Mouse (Mus musculus): ENCODE results near the gene Tbx19. TPM values are rescaled to one million over a fixed set of nuclear protein-coding genes. Genes with fewer than 3 reads are reported as not detected.

The Tbx19 gene
- polyA plus RNA-seq, 1 experiment from 2014 or later = not detected

DNA sequence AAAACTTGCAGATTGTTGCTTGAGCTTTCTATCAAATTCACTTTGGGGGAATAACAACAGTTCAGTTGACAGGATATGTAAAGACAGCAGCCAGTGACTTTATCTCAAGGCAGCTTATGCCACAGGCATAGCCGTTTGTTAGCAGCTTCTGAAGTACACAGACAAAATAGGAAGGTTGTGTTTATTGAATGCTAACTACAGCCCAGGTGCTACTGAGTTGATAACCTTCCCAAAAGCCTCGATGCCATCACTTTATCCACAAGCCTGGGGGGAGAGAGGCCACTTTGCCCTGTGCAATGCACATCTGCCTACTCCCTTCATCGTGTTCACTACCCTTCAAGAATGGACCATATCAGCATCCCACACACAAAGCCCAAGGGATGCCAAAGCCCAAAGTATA lies 20.3 kb downstream of the Tbx19 start:
- Histone ChIP-seq H3K9ac (no peak overlapping the region), H3K27me3 (replicated peaks) (no peaks in the 10 kb centered on the region), H3K4me2 (no peak overlapping the region), H3K4me1 (no peaks in the 10 kb centered on the region), H3K4me3 (replicated peaks) (no peak overlapping the region), H3K9me3 (no peaks in the 10 kb centered on the region), H3K27ac (no peak overlapping the region), H3K36me3 (no peaks in the 10 kb centered on the region)
- ATAC-seq (ENCODE audit: insufficient read depth, low FRiP score, low read depth) = no peak
- WGBS = 55% methylated on average over 3 of the region's 3 CpGs

DNA sequence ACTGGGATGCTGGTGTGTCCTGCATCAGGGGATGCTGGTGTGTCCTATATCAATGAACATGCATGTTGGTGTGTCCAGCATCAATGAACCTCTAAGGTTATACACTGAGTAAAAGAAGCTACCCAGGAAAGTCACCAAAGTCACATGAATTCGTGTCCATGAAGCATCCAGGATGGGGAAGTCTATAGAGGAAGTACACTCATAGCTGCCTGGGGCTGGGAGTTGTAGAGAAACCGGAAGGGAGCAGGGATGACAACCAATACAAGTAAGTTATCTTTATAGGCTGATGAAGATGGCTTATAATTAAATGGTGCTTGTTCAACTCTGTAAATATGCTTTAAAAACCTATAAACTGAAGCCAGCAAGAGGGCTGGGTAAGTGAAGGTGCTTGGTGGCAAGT lies 26.7 kb downstream of the Tbx19 start:
- no peak for ATAC-seq (ENCODE audit: insufficient read depth, low FRiP score, low read depth)
- H3K4me1 ChIP-seq = no peaks in the 10 kb centered on the region
- 70% methylated on average over 2 of the region's 2 CpGs for WGBS

GRCm38 (mm10) chr1:165133279-165133678 lies 27.3 kb downstream of the Tbx19 start:
- Histone ChIP-seq H3K4me3 (replicated peaks) (no peak overlapping the region), H3K27ac (no peak overlapping the region), H3K9me3 (no peaks in the 10 kb centered on the region), H3K4me2 (no peak overlapping the region), H3K36me3 (no peaks in the 10 kb centered on the region), H3K4me1 (no peaks in the 10 kb centered on the region), H3K27me3 (replicated peaks) (no peaks in the 10 kb centered on the region), H3K9ac (no peak overlapping the region)
- 74% methylated on average over 5 of the region's 5 CpGs for WGBS
- ATAC-seq (ENCODE audit: insufficient read depth, low FRiP score, low read depth) = no peak

More for the DNA sequence above, 26.7 kb downstream of the Tbx19 start:
- H3K9ac ChIP-seq = no peak overlapping the region
- H3K27me3 ChIP-seq (replicated peaks) = no peaks in the 10 kb centered on the region
- H3K4me2 ChIP-seq = no peak overlapping the region
- no peaks in the 10 kb centered on the region for H3K36me3 ChIP-seq
- H3K9me3 ChIP-seq = no peaks in the 10 kb centered on the region
- no peak overlapping the region for H3K27ac ChIP-seq
- no peak overlapping the region for H3K4me3 ChIP-seq (replicated peaks)

DNA sequence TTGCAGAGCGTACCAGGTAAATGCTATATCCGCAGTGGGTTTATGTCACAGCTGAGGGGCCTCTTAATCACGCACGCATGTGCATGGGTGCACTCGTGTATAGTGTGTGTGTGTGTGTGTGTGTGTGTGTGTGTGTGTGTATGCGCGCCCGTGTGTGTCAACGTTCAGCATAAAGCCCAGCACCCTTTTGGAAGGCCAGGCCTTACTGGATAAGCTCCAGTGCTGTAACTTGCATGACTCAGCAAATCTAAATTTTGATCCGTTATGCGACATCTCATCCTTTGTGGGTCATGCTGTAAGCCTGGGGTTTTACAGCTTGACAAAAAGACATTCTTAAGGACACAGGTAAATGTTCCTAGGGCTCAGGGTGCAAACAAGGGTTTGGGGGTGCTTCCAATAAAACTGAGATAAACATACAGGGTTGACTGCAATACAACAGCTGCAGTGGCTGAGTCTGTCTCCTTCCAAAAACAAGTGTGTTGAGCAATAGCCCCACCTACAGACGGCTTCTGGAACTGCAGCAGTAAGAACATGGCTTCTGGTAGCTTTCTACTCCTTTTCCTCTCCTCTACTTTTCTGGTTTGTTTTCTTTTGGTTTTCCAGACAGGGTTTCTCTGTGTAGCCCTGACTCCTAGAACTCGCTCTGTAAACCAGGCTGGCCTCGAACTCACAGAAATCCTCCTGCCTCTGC lies 28.2 kb downstream of the Tbx19 start:
- Histone ChIP-seq H3K4me3 (replicated peaks) (no peak overlapping the region), H3K36me3 (no peaks in the 10 kb centered on the region), H3K9me3 (no peaks in the 10 kb centered on the region), H3K4me2 (no peak overlapping the region), H3K9ac (no peak overlapping the region), H3K27ac (no peak overlapping the region), H3K4me1 (no peaks in the 10 kb centered on the region), H3K27me3 (replicated peaks) (no peaks in the 10 kb centered on the region)
- ATAC-seq (ENCODE audit: insufficient read depth, low FRiP score, low read depth) = no peak
- 71% methylated on average over 14 of the region's 14 CpGs for WGBS

DNA sequence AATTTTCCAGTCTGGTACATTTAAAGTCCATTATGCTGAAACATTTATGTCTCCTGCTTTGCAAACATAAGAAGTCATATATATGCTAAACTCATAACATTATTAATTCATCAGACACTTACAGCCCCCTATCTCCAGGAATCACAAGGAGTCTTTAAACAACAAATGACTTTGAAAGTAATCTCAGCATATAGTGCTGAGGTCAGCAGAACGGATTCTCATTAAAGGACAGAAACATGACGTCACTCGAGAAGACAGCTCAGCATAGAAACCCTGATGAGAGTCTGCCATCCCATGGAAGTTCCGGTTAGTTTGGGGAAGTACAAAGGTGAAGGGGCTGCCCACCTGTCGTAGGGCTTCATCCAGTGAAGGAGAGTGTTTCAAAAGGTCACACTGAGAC lies 31.0 kb downstream of the Tbx19 start:
- H3K27ac ChIP-seq = no peak overlapping the region
- no peaks in the 10 kb centered on the region for H3K27me3 ChIP-seq (replicated peaks)
- WGBS = 69% methylated on average over 5 of the region's 5 CpGs
- no peak overlapping the region for H3K4me2 ChIP-seq
- no peak for ATAC-seq (ENCODE audit: insufficient read depth, low FRiP score, low read depth)
- H3K36me3 ChIP-seq = no peaks in the 10 kb centered on the region
- H3K4me1 ChIP-seq = no peaks in the 10 kb centered on the region
- H3K9ac ChIP-seq = no peak overlapping the region
- H3K4me3 ChIP-seq (replicated peaks) = no peak overlapping the region
- no peaks in the 10 kb centered on the region for H3K9me3 ChIP-seq

DNA sequence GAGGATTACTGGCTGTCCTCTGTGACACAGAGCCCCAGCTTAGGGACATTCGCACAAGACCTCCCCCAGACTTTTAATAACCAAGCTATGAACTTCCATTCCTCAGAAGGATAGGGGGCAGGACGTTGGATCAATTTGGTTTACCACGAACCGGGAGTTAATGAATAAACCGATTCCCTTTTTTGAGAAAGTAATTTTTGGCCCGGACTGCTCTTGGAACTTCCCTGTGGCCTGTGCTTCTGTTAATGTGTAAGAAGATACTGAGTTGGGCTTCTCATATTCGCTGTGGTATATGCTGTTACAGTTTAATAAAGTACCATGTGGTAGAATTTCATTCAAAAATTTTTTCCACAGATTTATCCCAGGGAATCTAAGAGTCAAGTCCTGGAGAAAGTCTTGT lies 39.5 kb downstream of the Tbx19 start:
- no peak overlapping the region for H3K9ac ChIP-seq
- H3K4me2 ChIP-seq = no peak overlapping the region
- no peaks in the 10 kb centered on the region for H3K9me3 ChIP-seq
- H3K27me3 ChIP-seq (replicated peaks) = no peaks in the 10 kb centered on the region
- H3K4me3 ChIP-seq (replicated peaks) = no peak overlapping the region
- 69% methylated on average over 7 of the region's 7 CpGs for WGBS
- peaks cover 6% of the 10 kb centered on the region for H3K4me1 ChIP-seq
- H3K36me3 ChIP-seq = no peaks in the 10 kb centered on the region
- no peak overlapping the region for H3K27ac ChIP-seq
- no peak for ATAC-seq (ENCODE audit: insufficient read depth, low FRiP score, low read depth)

GRCm38 (mm10) chr1:165120349-165120898 lies 40.1 kb downstream of the Tbx19 start:
- Histone ChIP-seq H3K27ac (no peak overlapping the region), H3K36me3 (no peaks in the 10 kb centered on the region), H3K27me3 (replicated peaks) (no peaks in the 10 kb centered on the region), H3K9me3 (no peaks in the 10 kb centered on the region), H3K4me3 (replicated peaks) (no peak overlapping the region), H3K9ac (no peak overlapping the region), H3K4me2 (peak overlapping the region; percentile 37; the same call in 1 of the 2 replicates), H3K4me1 (peaks cover 6% of the 10 kb centered on the region)
- 16% methylated on average over 21 of the region's 21 CpGs for WGBS
- ATAC-seq (ENCODE audit: insufficient read depth, low FRiP score, low read depth) = peak; percentile 27; the same call in 1 of the 2 replicates

DNA sequence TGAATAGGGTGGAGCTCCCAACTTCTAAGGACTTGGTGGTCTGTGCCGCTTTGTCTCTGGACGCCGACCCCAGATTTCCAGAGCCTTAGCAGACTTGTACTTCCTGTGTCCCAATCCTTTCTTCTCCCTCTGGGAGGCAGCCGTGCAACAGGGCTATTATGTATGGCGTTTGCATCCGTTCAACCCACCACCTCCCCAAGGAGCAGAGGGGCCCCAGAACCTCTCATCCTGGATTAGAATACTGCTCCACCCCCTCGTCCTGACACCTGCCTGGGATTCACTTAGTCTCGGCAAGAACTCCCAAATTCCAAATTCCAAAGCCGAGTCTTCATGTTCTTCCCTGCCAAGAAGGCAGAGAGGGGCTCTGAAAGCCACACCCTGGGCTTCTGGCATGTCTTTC lies 40.8 kb downstream of the Tbx19 start:
- H3K9ac ChIP-seq = no peak overlapping the region
- H3K27ac ChIP-seq = no peak overlapping the region
- no peak for ATAC-seq (ENCODE audit: insufficient read depth, low FRiP score, low read depth)
- 27% methylated on average over 9 of the region's 9 CpGs for WGBS
- peaks cover 6% of the 10 kb centered on the region for H3K4me1 ChIP-seq
- H3K27me3 ChIP-seq (replicated peaks) = no peaks in the 10 kb centered on the region
- no peak overlapping the region for H3K4me3 ChIP-seq (replicated peaks)
- H3K36me3 ChIP-seq = no peaks in the 10 kb centered on the region
- no peaks in the 10 kb centered on the region for H3K9me3 ChIP-seq
- H3K4me2 ChIP-seq = peak overlapping the region; percentile 37

- no peaks in the 10 kb centered on the region for H3K36me3 ChIP-seq
- 69% methylated on average over 15 of the region's 15 CpGs for WGBS
- no peak overlapping the region for H3K27ac ChIP-seq
- H3K27me3 ChIP-seq (replicated peaks) = no peaks in the 10 kb centered on the region
- no peak overlapping the region; the same call in 1 of the 2 replicates for H3K4me2 ChIP-seq
- no peaks in the 10 kb centered on the region for H3K9me3 ChIP-seq
- H3K4me1 ChIP-seq = peaks cover 6% of the 10 kb centered on the region
- no peak overlapping the region for H3K4me3 ChIP-seq (replicated peaks)
- ATAC-seq (ENCODE audit: insufficient read depth, low FRiP score, low read depth) = no peak
- H3K9ac ChIP-seq = no peak overlapping the region
Measured at GRCm38 (mm10) chr1:165119011-165119726, 41.4 kb downstream of the Tbx19 start.

GRCm38 (mm10) chr1:165114460-165115175 lies 46.0 kb downstream of the Tbx19 start:
- H3K4me2 ChIP-seq = peak overlapping the region; percentile 35
- H3K9me3 ChIP-seq = no peaks in the 10 kb centered on the region
- ATAC-seq (ENCODE audit: insufficient read depth, low FRiP score, low read depth) = peak; percentile 79; the same call in 1 of the 2 replicates
- H3K27ac ChIP-seq = peak overlapping the region; percentile 36; the same call in 1 of the 2 replicates
- H3K27me3 ChIP-seq (replicated peaks) = no peaks in the 10 kb centered on the region
- H3K4me3 ChIP-seq (replicated peaks) = no peak overlapping the region
- H3K9ac ChIP-seq = no peak overlapping the region
- no peaks in the 10 kb centered on the region for H3K36me3 ChIP-seq
- WGBS = 19% methylated on average over 17 of the region's 17 CpGs
- peaks cover 4% of the 10 kb centered on the region; the same call in 1 of the 2 replicates for H3K4me1 ChIP-seq

DNA sequence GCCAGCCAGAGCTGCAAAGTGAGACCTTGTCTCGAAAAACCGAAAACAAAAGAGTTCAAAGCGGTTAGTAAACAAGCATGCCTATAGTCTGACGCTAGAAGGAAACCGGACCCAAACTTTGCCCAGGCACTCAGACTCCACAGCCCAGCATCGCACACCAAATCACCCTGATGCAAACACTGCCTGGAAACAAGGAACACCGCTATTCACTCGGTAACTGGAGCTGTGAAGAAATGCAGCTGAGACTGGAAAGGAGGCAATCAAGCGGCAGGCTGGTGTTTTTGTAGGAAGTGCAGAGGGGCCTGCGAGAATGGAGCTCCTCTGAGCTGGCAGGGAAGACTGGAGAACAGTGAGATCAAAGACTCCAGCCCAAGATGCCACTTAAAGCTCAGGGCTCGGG lies 46.9 kb downstream of the Tbx19 start:
- no peak overlapping the region for H3K4me2 ChIP-seq
- ATAC-seq (ENCODE audit: insufficient read depth, low FRiP score, low read depth) = no peak

More for the DNA sequence above, 46.9 kb downstream of the Tbx19 start:
- Histone ChIP-seq H3K27ac (no peak overlapping the region), H3K36me3 (no peaks in the 10 kb centered on the region), H3K9me3 (no peaks in the 10 kb centered on the region), H3K4me3 (replicated peaks) (no peak overlapping the region), H3K27me3 (replicated peaks) (no peaks in the 10 kb centered on the region), H3K4me1 (peaks cover 3% of the 10 kb centered on the region; the same call in 1 of the 2 replicates), H3K9ac (no peak overlapping the region)
- WGBS = 47% methylated on average over 11 of the region's 11 CpGs
